Mouse (Mus musculus): ENCODE data around the gene Tmem203. TPM values are rescaled to one million over a fixed set of nuclear protein-coding genes. Genes with fewer than 3 reads are reported as not detected.
"Not testable (repeated sequence)": the region's sequence is repeated elsewhere in the genome, so short reads cannot be mapped to it uniquely, and the experiment has no call there.

Tmem203 gene
- polyA plus RNA-seq, 1 experiment from 2014 or later, result 16.4 TPM

DNA sequence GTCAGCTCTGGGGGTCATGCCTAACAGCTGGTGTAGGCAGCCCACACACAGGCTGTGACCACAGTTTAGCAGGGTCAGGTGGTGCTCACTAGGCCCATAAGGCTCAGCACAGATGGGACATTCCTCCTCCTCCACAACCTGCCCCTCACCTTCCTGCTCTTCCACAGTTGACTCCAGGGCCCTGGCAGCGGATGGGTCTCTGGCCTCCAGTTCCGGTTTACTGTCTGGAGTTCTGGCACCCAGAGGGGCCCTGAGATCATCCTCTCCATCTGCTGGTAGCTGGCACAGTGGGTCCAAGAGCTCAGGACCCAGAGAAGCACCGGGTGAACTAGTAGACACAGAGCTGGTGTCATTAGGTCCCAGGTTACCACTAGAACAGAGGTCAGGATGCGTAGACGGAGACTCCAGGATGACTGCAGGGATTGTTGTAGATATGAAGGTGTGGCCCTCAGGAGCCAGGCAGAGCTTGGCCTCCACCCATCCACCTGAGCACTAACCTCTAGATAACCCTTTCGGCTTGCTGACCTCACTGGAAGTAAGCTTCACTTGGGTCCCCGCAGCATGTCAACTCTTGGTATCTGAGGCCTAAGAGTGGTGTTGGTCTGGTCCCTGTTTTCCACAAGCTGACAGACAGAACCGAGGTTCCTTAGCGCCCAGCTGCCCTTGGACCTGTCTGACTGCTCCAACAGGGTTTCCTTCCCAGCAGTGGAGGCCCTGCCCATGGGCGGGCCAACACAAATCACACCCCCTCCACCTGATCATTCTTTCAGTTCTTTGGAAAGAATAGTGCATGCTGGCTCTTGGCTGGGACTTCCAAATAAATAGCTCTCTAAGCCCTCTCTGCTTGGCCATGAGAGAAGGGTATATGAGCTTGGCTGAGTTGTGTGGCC lies 8.8 kb upstream of the Tmem203 start, which contains the start of gene AL732309.1:
AL732309.1 (minus strand) TSS at position 681 of the 890 bp plus-strand sequence.
- Histone ChIP-seq H3K9ac (no peak within 1 kb of the TSS), H3K9me3 (ENCODE audit: low read depth, low read length) (no peaks in the 10 kb centered on the region), H3K36me3 (ENCODE audit: insufficient read depth) (peaks cover 50% of the 10 kb centered on the region), H3K27ac (ENCODE audit: low read depth) (no peak within 1 kb of the TSS), H3K27me3 (ENCODE audit: insufficient read depth, low read length) (peaks cover 20% of the 10 kb centered on the region), H3K4me3 (ENCODE audit: low read depth, low read length) (no peak within 1 kb of the TSS), H3K4me2 (no peak within 1 kb of the TSS), H3K4me1 (ENCODE audit: insufficient read depth) (no peaks in the 10 kb centered on the region)
- TF ChIP-seq CTCF (IDR thresholded peaks at IDR 0.05; ENCODE audit: low read depth), result no peak
- WGBS, result 84% methylated on average over 10 of the region's 10 CpGs
- DNase-seq, result no peak
- no peak for ATAC-seq (ENCODE audit: insufficient read depth)

DNA sequence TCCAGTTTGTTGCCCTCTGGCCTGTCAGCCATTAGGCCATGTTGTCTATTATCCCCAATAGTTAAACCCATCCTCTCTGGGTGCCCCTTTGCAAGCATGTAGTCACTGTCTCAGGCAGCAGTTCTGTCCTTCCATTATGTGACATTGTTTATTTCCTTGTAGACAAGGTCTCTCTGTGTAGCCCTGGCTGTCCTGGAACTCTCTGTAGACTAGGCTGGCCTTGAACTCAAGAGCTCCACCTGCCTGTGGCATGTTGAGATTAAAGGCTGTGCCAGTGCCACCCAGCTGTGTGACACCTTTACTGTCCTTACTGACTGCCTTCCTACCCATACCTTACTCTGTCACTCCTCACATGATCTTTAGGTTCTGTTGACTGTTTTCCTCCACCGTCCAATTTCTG lies 2.9 kb upstream of the Tmem203 start:
- DNase-seq, result no peak
- Histone ChIP-seq H3K4me1 (ENCODE audit: insufficient read depth) (peaks cover 8% of the 10 kb centered on the region; the same call in 1 of the 2 replicates), H3K4me2 (no peak overlapping the region), H3K4me3 (ENCODE audit: low read depth, low read length) (no peak overlapping the region), H3K36me3 (ENCODE audit: insufficient read depth) (peaks cover 38% of the 10 kb centered on the region), H3K9ac (no peak overlapping the region), H3K9me3 (ENCODE audit: low read depth, low read length) (no peaks in the 10 kb centered on the region), H3K27ac (ENCODE audit: low read depth) (no peak overlapping the region), H3K27me3 (ENCODE audit: insufficient read depth, low read length) (no peaks in the 10 kb centered on the region)
- WGBS, result 77% methylated on average over 1 of the region's 1 CpGs
- no peak for ATAC-seq (ENCODE audit: insufficient read depth)
- TF ChIP-seq CTCF (IDR thresholded peaks at IDR 0.05; ENCODE audit: low read depth), result peak; percentile 53

DNA sequence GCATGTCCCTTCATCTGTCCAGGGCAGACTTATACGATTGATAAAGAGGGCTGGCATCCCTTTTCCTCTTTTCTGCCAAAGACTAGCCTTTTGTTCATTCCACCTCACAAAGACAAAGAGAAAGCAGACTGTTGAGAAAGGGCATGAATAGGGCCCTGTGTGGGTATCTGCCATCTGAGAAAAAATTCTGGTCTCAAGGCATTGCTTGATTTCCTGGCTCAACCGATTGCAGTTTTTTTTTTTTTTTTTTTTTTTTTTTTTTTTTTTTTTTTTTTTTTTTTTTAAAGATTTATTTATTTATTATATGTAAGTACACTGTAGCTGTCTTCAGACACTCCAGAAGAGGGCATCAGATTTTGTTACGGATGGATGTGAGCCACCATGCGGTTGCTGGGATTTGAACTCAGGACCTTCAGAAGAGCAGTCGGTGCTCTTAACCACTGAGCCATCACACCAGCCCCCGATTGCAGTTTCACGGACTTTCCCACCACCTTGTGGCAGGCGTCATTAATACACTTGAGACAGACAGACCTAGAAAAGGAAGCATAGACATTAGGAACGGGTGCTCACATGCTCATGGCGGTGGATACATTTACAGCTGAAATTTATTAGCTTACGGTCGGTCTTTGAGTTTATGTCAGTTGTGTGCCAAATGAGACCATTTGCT lies 1.3 kb downstream of the Tmem203 start:
- peak; percentile 68 for DNase-seq

DNA sequence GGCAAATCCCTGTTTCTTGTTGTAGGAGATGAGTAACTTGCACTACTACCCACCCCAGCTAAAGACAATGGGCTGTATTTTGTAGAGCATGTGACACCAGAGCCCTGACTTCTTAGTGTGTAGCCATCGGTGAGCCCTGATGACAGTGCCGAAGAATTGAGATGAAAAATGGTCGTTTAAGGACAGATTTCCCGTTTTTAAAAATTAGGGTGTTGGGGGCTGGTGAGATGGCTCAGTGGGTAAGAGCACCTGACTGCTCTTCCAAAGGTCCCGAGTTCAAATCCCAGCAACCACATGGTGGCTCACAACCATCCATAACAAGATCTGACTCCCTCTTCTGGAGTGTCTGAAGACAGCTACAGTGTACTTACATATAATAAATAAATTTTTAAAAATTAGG lies 2.0 kb downstream of the Tmem203 start:
- not testable (repeated sequence) for ATAC-seq (ENCODE audit: insufficient read depth)

More for the DNA sequence above, 1.3 kb downstream of the Tmem203 start:
- H3K9me3 ChIP-seq (ENCODE audit: low read depth, low read length); H3K27ac ChIP-seq (ENCODE audit: low read depth); ATAC-seq (ENCODE audit: insufficient read depth); H3K4me1 ChIP-seq (ENCODE audit: insufficient read depth); H3K36me3 ChIP-seq (ENCODE audit: insufficient read depth); H3K27me3 ChIP-seq (ENCODE audit: insufficient read depth, low read length): not testable (repeated sequence)
- peak overlapping the region; percentile 99 for H3K4me3 ChIP-seq (ENCODE audit: low read depth, low read length)
- TF ChIP-seq CTCF (IDR thresholded peaks at IDR 0.05; ENCODE audit: low read depth), result peak; percentile 47
- 55% methylated on average over 12 of the region's 12 CpGs for WGBS
- peak overlapping the region; percentile 87 for H3K9ac ChIP-seq
- peak overlapping the region; percentile 97 for H3K4me2 ChIP-seq

DNA sequence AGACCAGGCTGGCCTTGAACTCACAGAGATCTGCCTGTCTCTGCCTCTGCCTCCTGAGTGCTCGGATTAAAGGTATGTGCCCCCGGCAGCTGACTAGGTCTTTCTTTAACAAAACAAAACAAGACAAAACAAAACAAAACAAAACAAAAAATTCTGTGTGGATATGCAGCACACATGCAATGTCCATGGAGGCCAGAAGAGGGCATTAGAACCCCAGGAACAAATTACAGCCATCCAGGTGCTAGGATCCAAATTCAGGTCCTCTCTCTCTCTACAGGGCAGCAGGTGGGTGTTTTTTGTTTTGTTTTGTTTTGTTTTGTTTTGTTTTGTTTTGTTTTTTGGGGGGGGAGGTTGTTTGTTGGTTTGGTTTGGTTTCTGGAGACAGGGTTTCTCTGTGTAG lies 3.6 kb downstream of the Tmem203 start:
- Histone ChIP-seq H3K27me3 (ENCODE audit: insufficient read depth, low read length) (peaks cover 9% of the 10 kb centered on the region), H3K9me3 (ENCODE audit: low read depth, low read length) (no peaks in the 10 kb centered on the region), H3K4me2 (no peak overlapping the region), H3K36me3 (ENCODE audit: insufficient read depth) (no peaks in the 10 kb centered on the region), H3K4me1 (ENCODE audit: insufficient read depth) (peaks cover 8% of the 10 kb centered on the region; the same call in 1 of the 2 replicates), H3K27ac (ENCODE audit: low read depth) (no peak overlapping the region), H3K9ac (no peak overlapping the region), H3K4me3 (ENCODE audit: low read depth, low read length) (no peak overlapping the region)
- peak; percentile 47 for TF ChIP-seq CTCF (IDR thresholded peaks at IDR 0.05; ENCODE audit: low read depth)
- WGBS, result 53% methylated on average over 2 of the region's 2 CpGs
- ATAC-seq (ENCODE audit: insufficient read depth) (no peak), DNase-seq (no peak)

More for the DNA sequence above, 2.0 kb downstream of the Tmem203 start:
- H3K9ac ChIP-seq; H3K9me3 ChIP-seq (ENCODE audit: low read depth, low read length); H3K4me2 ChIP-seq; H3K27me3 ChIP-seq (ENCODE audit: insufficient read depth, low read length); H3K27ac ChIP-seq (ENCODE audit: low read depth); DNase-seq; H3K4me1 ChIP-seq (ENCODE audit: insufficient read depth); H3K36me3 ChIP-seq (ENCODE audit: insufficient read depth); H3K4me3 ChIP-seq (ENCODE audit: low read depth, low read length): not testable (repeated sequence)
- 80% methylated on average over 5 of the region's 5 CpGs for WGBS

DNA sequence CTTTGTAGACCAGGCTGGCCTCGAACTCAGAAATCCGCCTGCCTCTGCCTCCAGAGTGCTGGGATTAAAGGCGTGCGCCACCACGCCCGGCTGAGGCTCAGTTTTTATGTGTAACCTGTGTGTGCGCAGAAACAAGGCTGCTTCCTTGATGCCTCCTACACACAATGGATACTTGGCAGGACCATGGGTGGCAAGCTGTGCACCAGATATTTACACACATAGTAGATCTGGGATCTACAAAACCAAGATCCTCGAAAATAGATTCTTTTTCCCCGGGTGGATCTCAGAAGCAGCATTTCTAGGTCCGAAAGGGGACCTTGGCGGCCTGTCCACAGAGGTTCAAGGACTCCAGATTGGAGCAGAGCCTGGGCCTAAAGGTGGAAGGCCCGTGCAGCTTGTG lies 6.6 kb downstream of the Tmem203 start:
- no peaks in the 10 kb centered on the region for H3K4me1 ChIP-seq (ENCODE audit: insufficient read depth)
- H3K9me3 ChIP-seq (ENCODE audit: low read depth, low read length), result no peaks in the 10 kb centered on the region
- no peak for TF ChIP-seq CTCF (IDR thresholded peaks at IDR 0.05; ENCODE audit: low read depth)
- peak overlapping the region; percentile 74 for H3K4me3 ChIP-seq (ENCODE audit: low read depth, low read length)
- no peaks in the 10 kb centered on the region for H3K36me3 ChIP-seq (ENCODE audit: insufficient read depth)
- no peak overlapping the region for H3K27ac ChIP-seq (ENCODE audit: low read depth)
- ATAC-seq (ENCODE audit: insufficient read depth) (peak; percentile 9; the same call in 1 of the 2 replicates), DNase-seq (no peak)
- WGBS, result 44% methylated on average over 12 of the region's 12 CpGs
- no peak overlapping the region; the same call in 1 of the 2 replicates for H3K9ac ChIP-seq
- H3K27me3 ChIP-seq (ENCODE audit: insufficient read depth, low read length), result peaks cover 16% of the 10 kb centered on the region
- peak overlapping the region; percentile 100 for H3K4me2 ChIP-seq

DNA sequence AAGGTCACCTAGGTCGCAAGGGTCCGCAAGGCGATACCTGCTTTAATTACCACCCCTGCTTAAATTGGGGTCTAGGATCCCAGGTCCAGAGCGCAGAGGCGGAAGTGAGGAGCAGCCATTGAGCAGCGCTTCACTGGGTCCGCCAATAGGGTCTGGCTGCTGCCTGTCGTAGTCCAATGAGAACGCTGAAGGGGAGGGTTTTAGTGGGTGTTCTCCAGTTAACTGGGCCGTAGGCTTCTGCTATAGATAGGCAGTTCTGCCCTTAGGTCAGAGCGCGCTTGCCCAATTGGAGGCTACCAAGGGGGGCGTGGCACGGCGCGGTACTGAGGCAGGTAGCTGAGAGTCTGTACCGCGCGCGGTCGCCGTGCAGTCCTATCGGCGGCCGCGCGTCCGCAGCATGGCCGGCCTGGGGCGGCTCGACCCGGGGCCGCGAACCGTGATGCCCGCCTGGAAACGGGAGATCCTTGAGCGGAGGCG lies 7.1 kb downstream of the Tmem203 start, which contains the start of gene Tprn:
Tprn (plus strand) TSS at position 328 of the 477 bp plus-strand sequence.
- Histone ChIP-seq H3K4me3 (ENCODE audit: low read depth, low read length) (peak within 1 kb of the TSS; percentile 74), H3K27me3 (ENCODE audit: insufficient read depth, low read length) (peaks cover 16% of the 10 kb centered on the region), H3K36me3 (ENCODE audit: insufficient read depth) (no peaks in the 10 kb centered on the region), H3K4me2 (peak within 1 kb of the TSS; percentile 100), H3K4me1 (ENCODE audit: insufficient read depth) (no peaks in the 10 kb centered on the region), H3K27ac (ENCODE audit: low read depth) (no peak within 1 kb of the TSS), H3K9ac (peak within 1 kb of the TSS; percentile 54), H3K9me3 (ENCODE audit: low read depth, low read length) (no peaks in the 10 kb centered on the region)
- peak; percentile 97 for DNase-seq
- WGBS, result under 1% methylated on average over 39 of the region's 39 CpGs
- TF ChIP-seq CTCF (IDR thresholded peaks at IDR 0.05; ENCODE audit: low read depth), result no peak
- peak; percentile 99 for ATAC-seq (ENCODE audit: insufficient read depth)

Data from lung, embryonic 14.5 days (tissue).